Mouse (Mus musculus): Measurements from ENCODE around the gene Olfr556. TPM values are rescaled to one million over a fixed set of nuclear protein-coding genes. Genes with fewer than 3 reads are reported as not detected.

Gene Olfr556
- polyA plus RNA-seq, 1 experiment, result not detected

GRCm38 (mm10) chr7:102658523-102658922, 6.2 kb upstream of the Olfr556 start, which contains the start of gene Olfr555:
Gene Olfr555, plus strand, starts transcription at chr7:102658823.
- DNase-seq (ENCODE audit: low read depth in 1 of 2, low spot score in 2 of 2), result no peak
- WGBS, result 85% methylated on average over 1 of the region's 1 CpGs
- Histone ChIP-seq H3K27me3 (ENCODE audit: control insufficient read depth, insufficient read depth, low read length) (no peaks in the 10 kb centered on the region), H3K4me3 (ENCODE audit: extremely low read depth, insufficient read depth, insufficient read length) (no peak within 1 kb of the TSS), H3K4me1 (ENCODE audit: control insufficient read depth, insufficient read depth, insufficient read length) (no peaks in the 10 kb centered on the region), H3K27ac (ENCODE audit: insufficient read depth, low read length) (no peak within 1 kb of the TSS), H3K36me3 (ENCODE audit: control insufficient read depth, insufficient read depth, low read length) (no peaks in the 10 kb centered on the region)
- TF ChIP-seq CTCF (IDR thresholded peaks at IDR 0.05; ENCODE audit: extremely low read depth, insufficient read depth, insufficient read length, insufficient replicate concordance) (no peak), POLR2A (IDR thresholded peaks at IDR 0.05; ENCODE audit: low read depth, low read length) (no peak)

- TF ChIP-seq CTCF (IDR thresholded peaks at IDR 0.05; ENCODE audit: extremely low read depth, insufficient read depth, insufficient read length, insufficient replicate concordance), result no peak
- no peak for TF ChIP-seq POLR2A (IDR thresholded peaks at IDR 0.05; ENCODE audit: low read depth, low read length)
- Histone ChIP-seq H3K27ac (ENCODE audit: insufficient read depth, low read length) (no peak overlapping the region), H3K4me3 (ENCODE audit: extremely low read depth, insufficient read depth, insufficient read length) (no peak overlapping the region), H3K4me1 (ENCODE audit: control insufficient read depth, insufficient read depth, insufficient read length) (no peaks in the 10 kb centered on the region), H3K27me3 (ENCODE audit: control insufficient read depth, insufficient read depth, low read length) (no peaks in the 10 kb centered on the region), H3K36me3 (ENCODE audit: control insufficient read depth, insufficient read depth, low read length) (no peaks in the 10 kb centered on the region)
- WGBS, result 29% methylated on average over 2 of the region's 2 CpGs
- DNase-seq (ENCODE audit: low read depth in 1 of 2, low spot score in 2 of 2), result no peak
Measured at GRCm38 (mm10) chr7:102665378-102665777, 679 bp downstream of the Olfr556 start.

GRCm38 (mm10) chr7:102676225-102676624, 11.5 kb downstream of the Olfr556 start:
- Histone ChIP-seq H3K27ac (ENCODE audit: insufficient read depth, low read length) (no peak overlapping the region), H3K4me3 (ENCODE audit: extremely low read depth, insufficient read depth, insufficient read length) (no peak overlapping the region), H3K4me1 (ENCODE audit: control insufficient read depth, insufficient read depth, insufficient read length) (no peaks in the 10 kb centered on the region), H3K36me3 (ENCODE audit: control insufficient read depth, insufficient read depth, low read length) (peaks cover 3% of the 10 kb centered on the region; the same call in 1 of the 2 replicates), H3K27me3 (ENCODE audit: control insufficient read depth, insufficient read depth, low read length) (no peaks in the 10 kb centered on the region)
- TF ChIP-seq CTCF (IDR thresholded peaks at IDR 0.05; ENCODE audit: extremely low read depth, insufficient read depth, insufficient read length, insufficient replicate concordance), result no peak
- TF ChIP-seq POLR2A (IDR thresholded peaks at IDR 0.05; ENCODE audit: low read depth, low read length), result no peak
- WGBS, result 49% methylated on average over 2 of the region's 2 CpGs
- DNase-seq (ENCODE audit: low read depth in 1 of 2, low spot score in 2 of 2), result no peak

- no peak for TF ChIP-seq POLR2A (IDR thresholded peaks at IDR 0.05; ENCODE audit: low read depth, low read length)
- TF ChIP-seq CTCF (IDR thresholded peaks at IDR 0.05; ENCODE audit: extremely low read depth, insufficient read depth, insufficient read length, insufficient replicate concordance), result no peak
- no peak overlapping the region for H3K4me3 ChIP-seq (ENCODE audit: extremely low read depth, insufficient read depth, insufficient read length)
- no peak for DNase-seq (ENCODE audit: low read depth in 1 of 2, low spot score in 2 of 2)
- no peak overlapping the region for H3K27ac ChIP-seq (ENCODE audit: insufficient read depth, low read length)
- 93% methylated on average over 1 of the region's 1 CpGs for WGBS
- H3K27me3 ChIP-seq (ENCODE audit: control insufficient read depth, insufficient read depth, low read length), result no peaks in the 10 kb centered on the region
- H3K36me3 ChIP-seq (ENCODE audit: control insufficient read depth, insufficient read depth, low read length), result peaks cover 4% of the 10 kb centered on the region; the same call in 1 of the 2 replicates
- no peaks in the 10 kb centered on the region for H3K4me1 ChIP-seq (ENCODE audit: control insufficient read depth, insufficient read depth, insufficient read length)
Measured at GRCm38 (mm10) chr7:102681916-102682315, 17.2 kb downstream of the Olfr556 start.

DNA sequence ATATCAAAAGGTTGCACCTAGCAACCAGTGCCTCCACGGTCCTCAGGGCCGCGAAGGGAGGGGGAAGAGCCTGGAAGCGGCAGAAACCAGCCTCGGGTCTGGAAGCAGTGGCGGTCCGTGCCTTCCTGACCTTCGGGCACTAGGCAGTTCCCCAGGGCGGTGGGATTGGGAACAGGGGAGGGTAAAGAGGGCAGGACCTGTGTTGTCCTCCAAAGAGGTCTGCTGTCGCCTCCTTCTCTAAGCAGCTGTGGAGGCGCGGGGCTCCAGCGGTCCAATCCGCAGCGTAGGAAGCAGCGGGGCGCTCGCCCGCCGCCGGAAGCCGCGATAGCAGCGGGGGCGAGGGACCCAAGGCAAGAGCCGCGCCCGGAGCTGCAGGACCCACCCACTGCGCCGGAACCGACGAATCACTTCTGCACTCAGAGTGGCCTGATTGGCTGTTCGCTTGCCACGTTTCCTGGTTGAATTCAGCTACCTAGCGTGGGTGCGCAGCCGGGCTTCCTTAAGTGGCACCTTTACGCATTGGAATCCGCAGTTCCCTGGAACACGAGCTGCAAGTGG, 22.3 kb downstream of the Olfr556 start, which contains the start of gene Trim68:
TSS of gene Trim68 (minus strand) at position 384 of the 558 bp plus-strand sequence.
- Histone ChIP-seq H3K27me3 (ENCODE audit: control insufficient read depth, insufficient read depth, low read length) (no peaks in the 10 kb centered on the region), H3K4me1 (ENCODE audit: control insufficient read depth, insufficient read depth, insufficient read length) (no peaks in the 10 kb centered on the region; the same call in 1 of the 2 replicates), H3K4me3 (ENCODE audit: extremely low read depth, insufficient read depth, insufficient read length) (peak within 1 kb of the TSS; percentile 92), H3K27ac (ENCODE audit: insufficient read depth, low read length) (peak within 1 kb of the TSS; percentile 74), H3K36me3 (ENCODE audit: control insufficient read depth, insufficient read depth, low read length) (no peaks in the 10 kb centered on the region)
- peak; percentile 78 to 90 for DNase-seq (ENCODE audit: low read depth in 1 of 2, low spot score in 2 of 2)
- TF ChIP-seq POLR2A (IDR thresholded peaks at IDR 0.05; ENCODE audit: low read depth, low read length), result peak; percentile 4; the same call in 1 of the 2 replicates
- TF ChIP-seq CTCF (IDR thresholded peaks at IDR 0.05; ENCODE audit: extremely low read depth, insufficient read depth, insufficient read length, insufficient replicate concordance), result no peak
- WGBS, result under 1% methylated on average over 40 of the region's 40 CpGs

- no peak within 1 kb of the TSS for H3K27ac ChIP-seq (ENCODE audit: insufficient read depth, low read length)
- H3K27me3 ChIP-seq (ENCODE audit: control insufficient read depth, insufficient read depth, low read length), result no peaks in the 10 kb centered on the region
- no peaks in the 10 kb centered on the region for H3K36me3 ChIP-seq (ENCODE audit: control insufficient read depth, insufficient read depth, low read length)
- H3K4me1 ChIP-seq (ENCODE audit: control insufficient read depth, insufficient read depth, insufficient read length), result no peaks in the 10 kb centered on the region
- TF ChIP-seq CTCF (IDR thresholded peaks at IDR 0.05; ENCODE audit: extremely low read depth, insufficient read depth, insufficient read length, insufficient replicate concordance) (peak; percentile 77; the same call in 1 of the 2 replicates), POLR2A (IDR thresholded peaks at IDR 0.05; ENCODE audit: low read depth, low read length) (no peak)
- peak; percentile 8 to 22 for DNase-seq (ENCODE audit: low read depth in 1 of 2, low spot score in 2 of 2)
- WGBS, result 77% methylated on average over 5 of the region's 5 CpGs
- no peak within 1 kb of the TSS for H3K4me3 ChIP-seq (ENCODE audit: extremely low read depth, insufficient read depth, insufficient read length)
Measured at GRCm38 (mm10) chr7:102695358-102696125, 30.8 kb downstream of the Olfr556 start, which contains the start of gene Olfr557. Gene Olfr557, plus strand, starts transcription at chr7:102695910.
